Comparison of ENCODE assay signal across 22 mouse cellular contexts in genomic region chr1:86257228-86257627, GRCm38 (mm10). TPM values are rescaled to one million over a fixed set of nuclear protein-coding genes. Genes with fewer than 3 reads are reported as not detected.
DNase-seq lines count a peak whose midpoint lies in the region; TF ChIP-seq lines count a peak whose summit lies in the region.
"Had no signal": no experiment of that assay in that cellular context is flagged by ENCODE, and none has a peak within 500 bp of the region (broad histone marks: within the 10 kb centered on the region; RNA-seq: fewer than 3 reads in every experiment).

No protein-coding gene starts in this region.

- no peaks in the 10 kb centered on the region for H3K79me2 ChIP-seq in myocyte (ENCODE audit: control insufficient read depth, insufficient read depth)

- H3K36me3 ChIP-seq in myocyte (ENCODE audit: control insufficient read depth, insufficient read depth): no peaks in the 10 kb centered on the region

- H3ac ChIP-seq in myocyte (ENCODE audit: control insufficient read depth, insufficient read length): no peak overlapping the region

- no peaks in the 10 kb centered on the region for H3K27me3 ChIP-seq in myocyte (ENCODE audit: control insufficient read depth, insufficient read depth, insufficient read length)
- H3K27me3 ChIP-seq: CH12.LX, Patski had no signal

- H3K4me3 ChIP-seq in myocyte: no peak overlapping the region

- DNase-seq in testis, postnatal 14 days (ENCODE audit: low spot score): peak; percentile 81
- no peak for DNase-seq in testis, postnatal 10 days (ENCODE audit: low spot score)
- DNase-seq in ZHBTc4 (ENCODE audit: low read depth, low spot score): peak; percentile 27
- no peak for DNase-seq in layer of hippocampus, postnatal 25 days (ENCODE audit: extremely low spot score in 1 of 2, low spot score in 1 of 2)
- no peak for DNase-seq in cerebellum, adult 8-10 months
- DNase-seq: adrenal gland, adult 2 months; adrenal gland, adult 8-10 months; adrenal gland, postnatal 10 days; adrenal gland, postnatal 14 days; adrenal gland, postnatal 25 days; adrenal gland, postnatal 36 days; B cell, adult 2 months; cerebellum, adult 11 months; cerebellum, adult 11-12 months; cerebellum, adult 2 months had no signal

- H3K4me2 ChIP-seq in myocyte (ENCODE audit: low read depth): no peak overlapping the region

- TF ChIP-seq POLR2A in myocyte (IDR thresholded peaks at IDR 0.05; ENCODE audit: insufficient read length, low read depth): no peak

TF ChIP-seq in myocyte, 11 proteins besides CTCF, POLR2A, EP300 and RAD21:
- peak in 1 of 3 experiments; percentile 63 for TF ChIP-seq MYOG (IDR thresholded peaks at IDR 0.05; ENCODE audit: control insufficient read depth in 1 of 3, insufficient read depth in 1 of 3, insufficient read length in 2 of 3, low read depth in 2 of 3)
- TF ChIP-seq USF1 (IDR thresholded peaks at IDR 0.05; ENCODE audit: low read depth): no peak
- TF ChIP-seq MYOD1 (IDR thresholded peaks at IDR 0.05; ENCODE audit: control insufficient read depth in 1 of 3, insufficient read length in 2 of 3, low read depth in 2 of 3): peak in 2 of 3 experiments; percentile 14 to 51

RNA-seq across cellular contexts. Expression of gene B3gnt7, which starts 45.4 kb away (rescaled TPM):
- not detected for polyA plus RNA-seq in myocyte (2012; fragmentation: generic; extraction: Trizol)
- total RNA-seq in layer of hippocampus, postnatal 25 days (2021): 1 to 10 TPM; 1.5 to 1.6 TPM
- total RNA-seq: MEL had no signal
- polyA plus RNA-seq: C2C12; CD4-positive, CD25-positive, alpha-beta regulatory T cell, adult 4 months; G1E had no signal

Comparison
In these comparisons a context has a peak if more than half of its experiments do, and no peak if none do; other contexts are left out.
1. DNase-seq: peak in testis, postnatal 14 days (single experiment) and ZHBTc4 (single experiment); none in testis, postnatal 10 days (single experiment), layer of hippocampus, postnatal 25 days (0 of 2) and cerebellum, adult 8-10 months (single experiment).